8 mouse cellular contexts compared by ENCODE assay signal in the genomic region with DNA sequence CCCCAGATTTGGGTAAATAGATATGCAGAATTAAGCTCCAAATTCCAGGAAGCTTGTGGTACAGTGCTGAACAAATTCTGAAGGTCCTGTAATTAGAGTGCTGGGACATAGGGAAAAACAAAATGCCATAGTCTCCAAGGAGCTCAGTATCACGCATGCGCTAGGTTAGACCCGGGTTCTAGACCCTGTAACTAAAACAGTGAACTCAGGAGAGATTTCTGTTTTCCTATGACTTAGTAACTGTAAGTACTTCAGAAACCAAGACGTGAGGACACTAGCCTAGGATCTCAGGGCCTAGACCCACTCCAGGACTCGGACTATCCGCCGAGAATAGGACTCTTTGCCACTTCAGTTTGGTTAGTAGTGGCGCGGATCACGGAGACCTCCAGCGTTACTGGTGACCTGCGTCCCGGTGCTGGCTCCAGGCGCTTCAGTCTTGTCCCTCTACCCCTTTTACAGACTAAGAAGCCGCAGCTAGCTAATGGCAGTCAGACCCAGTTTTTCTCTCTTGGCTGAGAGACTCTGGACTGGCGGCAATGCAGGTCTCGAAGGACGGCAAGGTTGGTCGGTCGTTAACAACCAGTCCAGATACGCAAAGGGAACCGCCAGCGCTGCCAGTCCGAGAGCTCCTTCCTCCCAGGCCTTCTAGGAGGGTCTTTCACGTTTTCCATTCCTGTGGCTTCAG. TPM values are rescaled to one million over a fixed set of nuclear protein-coding genes. Genes with fewer than 3 reads are reported as not detected.
DNase-seq lines count a peak whose midpoint lies in the region; ATAC-seq and TF ChIP-seq lines count a peak whose summit lies in the region.

No protein-coding gene starts in this region.

- H3K27ac ChIP-seq in cortical plate, adult 2 months (ENCODE audit: insufficient read depth, low read length), result peak overlapping the region; percentile 60
- H3K27ac ChIP-seq in heart, embryonic 11.5 days (ENCODE audit: low read depth, low read length), result peak overlapping the region; percentile 95
- peak overlapping the region; percentile 97 for H3K27ac ChIP-seq in kidney, embryonic 16.5 days (ENCODE audit: low read length)
- peak overlapping the region; percentile 93 for H3K27ac ChIP-seq in midbrain, embryonic 10.5 days (replicated peaks)
- H3K27ac ChIP-seq in stomach, embryonic 16.5 days (ENCODE audit: low read length), result peak overlapping the region; percentile 87

- TF ChIP-seq POLR2A in cortical plate, adult 2 months (IDR thresholded peaks at IDR 0.05; ENCODE audit: extremely low read depth, insufficient read depth, low read length), result no peak

- H3K4me3 ChIP-seq in G1E (ENCODE audit: low read depth, low read length), result peak overlapping the region; percentile 73
- peak overlapping the region; percentile 55 for H3K4me3 ChIP-seq in cortical plate, adult 2 months (ENCODE audit: insufficient read depth, low read length)
- peak overlapping the region; percentile 70 for H3K4me3 ChIP-seq in heart, embryonic 11.5 days (ENCODE audit: low read depth, low read length)
- peak overlapping the region; percentile 86 for H3K4me3 ChIP-seq in kidney, embryonic 16.5 days (ENCODE audit: low read length)
- peak overlapping the region; percentile 93 for H3K4me3 ChIP-seq in midbrain, embryonic 10.5 days
- H3K4me3 ChIP-seq in stomach, embryonic 16.5 days (replicated peaks; ENCODE audit: low read length), result peak overlapping the region; percentile 68

- H3K36me3 ChIP-seq in G1E (replicated peaks), result peaks cover 42% of the 10 kb centered on the region
- H3K36me3 ChIP-seq in heart, embryonic 11.5 days (ENCODE audit: control insufficient read depth, insufficient read depth, low read length), result peaks cover 4% of the 10 kb centered on the region; the same call in 1 of the 2 replicates
- H3K36me3 ChIP-seq in kidney, embryonic 16.5 days (ENCODE audit: insufficient read depth, low read length), result no peaks in the 10 kb centered on the region
- H3K36me3 ChIP-seq in midbrain, embryonic 10.5 days, result peaks cover 16% of the 10 kb centered on the region
- H3K36me3 ChIP-seq in stomach, embryonic 16.5 days (ENCODE audit: control insufficient read depth, insufficient read depth, low read length), result no peaks in the 10 kb centered on the region

- ATAC-seq in G1E (ENCODE audit: extremely low read depth, insufficient number of reproducible peaks, low FRiP score, poor library complexity, severe bottlenecking), result no peak
- ATAC-seq in heart, embryonic 11.5 days (replicated peaks; ENCODE audit: insufficient number of reproducible peaks, low FRiP score, low TSS enrichment), result no peak
- no peak for ATAC-seq in kidney, embryonic 16.5 days (ENCODE audit: low FRiP score, low TSS enrichment)
- no peak for ATAC-seq in stomach, embryonic 16.5 days (ENCODE audit: insufficient read depth, low FRiP score)

- no peak for TF ChIP-seq CTCF in G1E (IDR thresholded peaks at IDR 0.05; ENCODE audit: low read depth, low read length)
- no peak for TF ChIP-seq CTCF in cortical plate, adult 2 months (IDR thresholded peaks at IDR 0.05; ENCODE audit: extremely low read depth, insufficient read depth, low read length)

- WGBS in heart, embryonic 11.5 days (ENCODE audit: insufficient replicate concordance), result 2% methylated on average over 25 of the region's 25 CpGs
- 1% methylated on average over 25 of the region's 25 CpGs for WGBS in kidney, embryonic 16.5 days
- WGBS in midbrain, embryonic 10.5 days, result 3% methylated on average over 25 of the region's 25 CpGs
- 1% methylated on average over 25 of the region's 25 CpGs for WGBS in stomach, embryonic 16.5 days

- H3K4me1 ChIP-seq in G1E (ENCODE audit: insufficient read depth, low read depth, low read length), result peaks cover 53% of the 10 kb centered on the region
- peaks cover 7% of the 10 kb centered on the region for H3K4me1 ChIP-seq in cortical plate, adult 2 months (ENCODE audit: control insufficient read depth, insufficient read depth, low read length)
- peaks cover 39% of the 10 kb centered on the region for H3K4me1 ChIP-seq in heart, embryonic 11.5 days (ENCODE audit: control insufficient read depth, insufficient read depth, low read length)
- H3K4me1 ChIP-seq in kidney, embryonic 16.5 days (ENCODE audit: insufficient read depth, low read length), result peaks cover 43% of the 10 kb centered on the region
- peaks cover 67% of the 10 kb centered on the region for H3K4me1 ChIP-seq in midbrain, embryonic 10.5 days
- peaks cover 29% of the 10 kb centered on the region for H3K4me1 ChIP-seq in stomach, embryonic 16.5 days (ENCODE audit: control insufficient read depth, insufficient read depth, low read length)

- no peaks in the 10 kb centered on the region for H3K9me3 ChIP-seq in G1E (replicated peaks)
- H3K9me3 ChIP-seq in heart, embryonic 11.5 days (replicated peaks; ENCODE audit: control insufficient read depth, low read length), result no peaks in the 10 kb centered on the region
- H3K9me3 ChIP-seq in kidney, embryonic 16.5 days (ENCODE audit: low read length), result no peaks in the 10 kb centered on the region
- no peaks in the 10 kb centered on the region for H3K9me3 ChIP-seq in midbrain, embryonic 10.5 days (replicated peaks)
- H3K9me3 ChIP-seq in stomach, embryonic 16.5 days (replicated peaks; ENCODE audit: control insufficient read depth, low read length), result no peaks in the 10 kb centered on the region

- H3K27me3 ChIP-seq in G1E (ENCODE audit: insufficient read depth, low read length), result no peaks in the 10 kb centered on the region
- no peaks in the 10 kb centered on the region for H3K27me3 ChIP-seq in heart, embryonic 11.5 days (ENCODE audit: control insufficient read depth, insufficient read depth, low read length)
- no peaks in the 10 kb centered on the region for H3K27me3 ChIP-seq in kidney, embryonic 16.5 days (ENCODE audit: insufficient read depth, low read length)
- H3K27me3 ChIP-seq in midbrain, embryonic 10.5 days (ENCODE audit: low read depth, poor library complexity, severe bottlenecking), result no peaks in the 10 kb centered on the region
- no peaks in the 10 kb centered on the region for H3K27me3 ChIP-seq in stomach, embryonic 16.5 days (ENCODE audit: control insufficient read depth, insufficient read depth, low read length)

- DNase-seq in gastrocnemius, adult 18-20 months (ENCODE audit: low spot score), result peak; percentile 30
- DNase-seq in gastrocnemius, postnatal 14 days, result no peak
- no peak for DNase-seq in G1E (ENCODE audit: low spot score)
- DNase-seq in midbrain, embryonic 10.5 days (ENCODE audit: low spot score), result no peak

- H3K4me2 ChIP-seq in heart, embryonic 11.5 days, result peak overlapping the region; percentile 89
- peak overlapping the region; percentile 75 for H3K4me2 ChIP-seq in kidney, embryonic 16.5 days (replicated peaks; ENCODE audit: low read depth, low read length)
- H3K4me2 ChIP-seq in stomach, embryonic 16.5 days (ENCODE audit: low read depth, low read length), result peak overlapping the region; percentile 85

- peak overlapping the region; percentile 97 for H3K9ac ChIP-seq in heart, embryonic 11.5 days (ENCODE audit: low read depth, low read length)
- peak overlapping the region; percentile 94 for H3K9ac ChIP-seq in kidney, embryonic 16.5 days (replicated peaks; ENCODE audit: low read length)
- H3K9ac ChIP-seq in stomach, embryonic 16.5 days (ENCODE audit: low read length), result peak overlapping the region; percentile 80

- intact Hi-C loops in gastrocnemius, postnatal 14 days (cut with DNase I; ENCODE audit: low total_unique reads), result no loop called here

RNA-seq across cellular contexts. Expression of a gene that starts 1.0 kb away (rescaled TPM):
- total RNA-seq in gastrocnemius, adult 18-20 months (2021), result 10 to 100 TPM in 1 of 2 experiments, 1 to 10 TPM in 1; 9.8 to 10.8 TPM
- total RNA-seq in gastrocnemius, postnatal 14 days (2021), result 10 to 100 TPM in 1 of 2 experiments, 1 to 10 TPM in 1; 9.5 to 12.4 TPM
- total RNA-seq in G1E (2014; fragmentation: Nextera tagmentation), result 14.3 and 15.2 TPM in 2 replicates
- 18.2 and 20.2 TPM in 2 replicates for total RNA-seq in G1E (2017)
- polyA plus RNA-seq in G1E (2012), result 5.5 and 7.3 TPM in 2 replicates
- 46.0 and 47.0 TPM in 2 replicates for polyA plus RNA-seq in cortical plate, adult 2 months (2012; rRNA removed)
- polyA plus RNA-seq in heart, embryonic 11.5 days (2014; fragmentation: Nextera tagmentation; extraction: Ambion mirVana), result 23.4 and 28.1 TPM in 2 replicates
- 41.7 and 42.2 TPM in 2 replicates for polyA plus RNA-seq in kidney, embryonic 16.5 days (2015; fragmentation: Nextera tagmentation; extraction: Ambion mirVana)
- 63.5 and 69.8 TPM in 2 replicates for polyA plus RNA-seq in midbrain, embryonic 10.5 days (2016; fragmentation: Nextera tagmentation; extraction: Ambion mirVana)
- 27.0 and 28.6 TPM in 2 replicates for polyA plus RNA-seq in stomach, embryonic 16.5 days (2015; fragmentation: Nextera tagmentation; extraction: Ambion mirVana)

RNA-seq across cellular contexts. Expression of a gene that starts 22.3 kb away (rescaled TPM):
- total RNA-seq in gastrocnemius, adult 18-20 months (2021), result 10 to 100 TPM in 1 of 2 experiments, 1 to 10 TPM in 1; 9.8 to 12.1 TPM
- total RNA-seq in gastrocnemius, postnatal 14 days (2021), result 10 to 100 TPM; 41.2 TPM
- total RNA-seq in G1E (2014; fragmentation: Nextera tagmentation) (3.1 TPM in 1 of 2 replicates, not detected in the other), G1E (2017) (1.2 and 2.6 TPM in 2 replicates)
- polyA plus RNA-seq in G1E (2012), result 0.61 and 0.91 TPM in 2 replicates
- 424 and 429 TPM in 2 replicates for polyA plus RNA-seq in cortical plate, adult 2 months (2012; rRNA removed)
- 11.7 and 13.3 TPM in 2 replicates for polyA plus RNA-seq in heart, embryonic 11.5 days (2014; fragmentation: Nextera tagmentation; extraction: Ambion mirVana)
- 70.6 and 77.8 TPM in 2 replicates for polyA plus RNA-seq in kidney, embryonic 16.5 days (2015; fragmentation: Nextera tagmentation; extraction: Ambion mirVana)
- 10.7 and 11.3 TPM in 2 replicates for polyA plus RNA-seq in midbrain, embryonic 10.5 days (2016; fragmentation: Nextera tagmentation; extraction: Ambion mirVana)
- 25.1 and 26.7 TPM in 2 replicates for polyA plus RNA-seq in stomach, embryonic 16.5 days (2015; fragmentation: Nextera tagmentation; extraction: Ambion mirVana)

RNA-seq across cellular contexts. Expression of a gene that starts 24.5 kb away (rescaled TPM):
- not detected for total RNA-seq in gastrocnemius, adult 18-20 months (2021)
- not detected for total RNA-seq in gastrocnemius, postnatal 14 days (2021)
- total RNA-seq in G1E (2014; fragmentation: Nextera tagmentation) (not detected in 2 replicates), G1E (2017) (0.05 TPM in 1 of 2 replicates, not detected in the other)
- not detected in 2 replicates for polyA plus RNA-seq in G1E (2012)
- polyA plus RNA-seq in cortical plate, adult 2 months (2012; rRNA removed), result 0.06 and 0.13 TPM in 2 replicates
- not detected in 2 replicates for polyA plus RNA-seq in heart, embryonic 11.5 days (2014; fragmentation: Nextera tagmentation; extraction: Ambion mirVana)
- not detected in 2 replicates for polyA plus RNA-seq in kidney, embryonic 16.5 days (2015; fragmentation: Nextera tagmentation; extraction: Ambion mirVana)
- polyA plus RNA-seq in midbrain, embryonic 10.5 days (2016; fragmentation: Nextera tagmentation; extraction: Ambion mirVana), result not detected in 2 replicates
- not detected in 2 replicates for polyA plus RNA-seq in stomach, embryonic 16.5 days (2015; fragmentation: Nextera tagmentation; extraction: Ambion mirVana)

RNA-seq across cellular contexts. Expression of a gene that starts 26.0 kb away (rescaled TPM):
- total RNA-seq in gastrocnemius, adult 18-20 months (2021), result not detected
- total RNA-seq in gastrocnemius, postnatal 14 days (2021), result not detected
- total RNA-seq in G1E (2014; fragmentation: Nextera tagmentation) (0.45 TPM in 1 of 2 replicates, not detected in the other), G1E (2017) (0.05 and 0.06 TPM in 2 replicates)
- not detected in 2 replicates for polyA plus RNA-seq in G1E (2012)
- polyA plus RNA-seq in cortical plate, adult 2 months (2012; rRNA removed), result 0.40 and 0.42 TPM in 2 replicates
- 0.11 and 0.18 TPM in 2 replicates for polyA plus RNA-seq in heart, embryonic 11.5 days (2014; fragmentation: Nextera tagmentation; extraction: Ambion mirVana)
- 0.17 and 0.32 TPM in 2 replicates for polyA plus RNA-seq in kidney, embryonic 16.5 days (2015; fragmentation: Nextera tagmentation; extraction: Ambion mirVana)
- polyA plus RNA-seq in midbrain, embryonic 10.5 days (2016; fragmentation: Nextera tagmentation; extraction: Ambion mirVana), result 0.40 and 0.42 TPM in 2 replicates
- 0.10 and 0.14 TPM in 2 replicates for polyA plus RNA-seq in stomach, embryonic 16.5 days (2015; fragmentation: Nextera tagmentation; extraction: Ambion mirVana)
